Mouse (Mus musculus) forebrain, embryonic 12.5 days (tissue): ENCODE measurements around the gene Emx1. TPM values are rescaled to one million over a fixed set of nuclear protein-coding genes. Genes with fewer than 3 reads are reported as not detected.
A peak's percentile ranks its signal among the peaks of the same experiment; 100 is the strongest.

Source experiments
- ATAC-seq: fragments of 200-750 bp; cut with Nextera tagmentation; 2 replicates; pipeline ENCODE4 v1.8.0; 2017; ENCODE audit warnings: moderate TSS enrichment; ENCODE audit not compliant: low FRiP score
- H3K27ac ChIP-seq: fragments of 300-500 bp; sonication (generic); 2 replicates; pipeline ENCODE4 v1.5.1; 2016; ENCODE audit warnings: mild to moderate bottlenecking
- H3K27me3 ChIP-seq: fragments of 300-500 bp; sonication (generic); 2 replicates; pipeline ENCODE4 v1.6.1; 2016; ENCODE audit warnings: mild to moderate bottlenecking
- H3K36me3 ChIP-seq: fragments of 300-500 bp; sonication (generic); replicated peaks from 2 replicates; pipeline ENCODE4 v1.6.1; 2016; ENCODE audit warnings: mild to moderate bottlenecking
- H3K4me1 ChIP-seq: fragments of 300-500 bp; sonication (generic); 2 replicates; pipeline ENCODE4 v1.6.1; 2016
- H3K4me2 ChIP-seq: fragments of 300-500 bp; sonication (generic); 2 replicates; pipeline ENCODE4 v1.6.1; 2016; ENCODE audit warnings: mild to moderate bottlenecking, moderate library complexity
- H3K4me3 ChIP-seq: fragments of 300-500 bp; sonication (generic); replicated peaks from 2 replicates; pipeline ENCODE4 v1.5.1; 2016; ENCODE audit warnings: mild to moderate bottlenecking
- H3K9ac ChIP-seq: fragments of 300-500 bp; sonication (generic); 2 replicates; pipeline ENCODE4 v1.6.1; 2016; ENCODE audit warnings: mild to moderate bottlenecking
- H3K9me3 ChIP-seq: fragments of 300-500 bp; sonication (generic); 2 replicates; pipeline ENCODE4 v1.6.1; 2016
- WGBS: fragments of 180-500 bp; shearing (Covaris S2); methylation state at CpG from one replicate; pipeline ENCODE4 v1.1.7; 2016; 5-methylcytosine and 5-hydroxymethylcytosine counted together
- polyA plus RNA-seq: library from polyadenylated mRNA; unstranded; fragments of >200 nt; fragmentation: Nextera tagmentation; extraction: Ambion mirVana; gene quantifications from 2 replicates; pipeline ENCODE4 v1.2.1, GENCODE M21; 2016

The Emx1 gene
- polyA plus RNA-seq, 1 experiment from 2014 or later: 89.0 TPM

DNA sequence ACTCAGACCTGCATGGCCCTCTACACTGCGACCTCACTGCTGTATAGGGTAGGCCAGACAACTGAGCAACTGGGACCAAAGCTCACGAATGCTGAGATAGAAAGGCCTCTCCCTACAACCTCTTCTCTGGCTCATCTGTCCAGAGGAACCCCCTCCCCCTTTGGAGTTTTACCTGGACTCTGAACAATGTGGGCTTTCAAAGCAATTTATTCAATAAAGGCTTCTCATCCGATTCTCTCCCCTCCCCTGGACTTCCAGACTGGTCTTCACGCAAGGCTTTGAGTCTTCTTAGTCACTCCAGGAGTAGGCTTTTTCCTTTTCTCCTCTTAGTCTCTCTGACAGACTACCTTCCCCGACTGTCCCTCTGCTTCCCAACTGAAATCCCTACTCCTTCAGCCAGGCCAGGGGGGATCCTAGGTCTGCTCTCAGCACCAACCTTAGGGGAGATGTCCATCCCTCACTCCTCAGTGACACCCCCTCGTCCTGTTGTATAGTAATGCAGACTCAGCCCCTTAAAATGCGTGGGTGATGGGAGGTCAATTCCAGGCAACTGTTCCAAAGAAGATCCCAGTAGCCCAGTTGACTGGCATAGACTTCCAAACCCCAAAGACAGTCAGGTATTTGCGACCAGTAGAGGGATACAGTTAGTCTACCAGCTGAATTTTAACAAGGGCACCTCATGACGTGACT, 4.7 kb downstream of the Emx1 start:
- WGBS: 18% methylated on average over 9 of the region's 9 CpGs
- H3K4me1 ChIP-seq: peaks cover 42% of the 10 kb centered on the region

DNA sequence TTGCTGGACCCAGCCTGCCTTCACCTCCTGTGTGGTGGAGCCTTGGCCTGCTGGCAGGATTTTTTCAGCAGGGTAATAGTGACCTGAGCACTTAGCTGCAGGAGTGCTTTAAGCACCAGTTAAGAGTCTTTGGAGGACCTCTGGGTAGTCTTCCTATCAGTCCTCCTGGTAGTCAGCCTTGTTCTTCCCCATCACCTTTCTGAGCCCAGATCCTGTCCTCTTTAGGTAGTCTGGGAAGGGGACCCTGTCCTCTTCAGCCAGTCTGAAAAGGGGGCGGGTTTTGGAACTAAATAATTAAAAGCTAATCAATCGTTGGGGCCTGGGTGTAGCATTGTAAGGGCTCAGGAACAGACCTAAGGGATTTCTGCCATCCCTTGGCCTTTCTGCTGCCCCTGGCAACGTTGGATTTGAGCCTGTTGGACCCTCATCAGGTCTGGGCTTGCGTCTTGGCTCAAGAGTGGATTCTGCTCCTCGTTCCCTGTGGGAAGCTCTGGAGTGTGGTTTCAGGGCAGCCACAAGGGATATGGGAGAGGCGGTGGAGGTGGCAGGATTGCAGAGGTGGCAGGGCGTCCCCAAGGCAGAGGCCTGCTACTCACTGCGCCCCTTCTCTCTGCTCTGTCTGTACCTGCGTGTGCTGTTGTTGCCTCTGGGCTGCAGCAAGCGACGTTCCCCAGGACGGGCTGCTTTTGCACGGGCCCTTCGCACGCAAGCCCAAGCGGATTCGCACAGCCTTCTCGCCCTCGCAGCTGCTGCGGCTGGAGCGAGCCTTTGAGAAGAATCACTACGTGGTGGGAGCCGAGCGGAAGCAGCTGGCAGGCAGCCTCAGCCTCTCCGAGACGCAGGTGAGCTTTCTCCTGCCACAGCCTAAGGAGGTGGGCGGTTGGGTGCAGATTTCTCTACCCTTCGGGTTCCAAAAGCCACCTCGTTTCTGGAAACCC, 6.4 kb downstream of the Emx1 start:
- Histone ChIP-seq H3K9me3 (no peaks in the 10 kb centered on the region), H3K27ac (peak overlapping the region; percentile 68), H3K4me3 (peak overlapping the region; percentile 74), H3K27me3 (peaks cover 77% of the 10 kb centered on the region), H3K36me3 (peaks cover 12% of the 10 kb centered on the region; the same call in 1 of the 2 replicates), H3K4me2 (peak overlapping the region; percentile 93), H3K9ac (peak overlapping the region; percentile 88), H3K4me1 (peaks cover 25% of the 10 kb centered on the region)
- ATAC-seq: no peak
- WGBS: 6% methylated on average over 29 of the region's 29 CpGs

More for the DNA sequence above, 4.7 kb downstream of the Emx1 start:
- peak overlapping the region; percentile 74 for H3K4me3 ChIP-seq
- no peaks in the 10 kb centered on the region for H3K9me3 ChIP-seq
- H3K4me2 ChIP-seq: peak overlapping the region; percentile 93
- H3K27me3 ChIP-seq: peaks cover 91% of the 10 kb centered on the region
- H3K9ac ChIP-seq: peak overlapping the region; percentile 88
- no peak for ATAC-seq
- no peaks in the 10 kb centered on the region; the same call in 1 of the 2 replicates for H3K36me3 ChIP-seq
- no peak overlapping the region for H3K27ac ChIP-seq

GRCm38 (mm10) chr6:85197951-85198350, 10.7 kb downstream of the Emx1 start:
- 68% methylated on average over 2 of the region's 2 CpGs for WGBS
- ATAC-seq: no peak

DNA sequence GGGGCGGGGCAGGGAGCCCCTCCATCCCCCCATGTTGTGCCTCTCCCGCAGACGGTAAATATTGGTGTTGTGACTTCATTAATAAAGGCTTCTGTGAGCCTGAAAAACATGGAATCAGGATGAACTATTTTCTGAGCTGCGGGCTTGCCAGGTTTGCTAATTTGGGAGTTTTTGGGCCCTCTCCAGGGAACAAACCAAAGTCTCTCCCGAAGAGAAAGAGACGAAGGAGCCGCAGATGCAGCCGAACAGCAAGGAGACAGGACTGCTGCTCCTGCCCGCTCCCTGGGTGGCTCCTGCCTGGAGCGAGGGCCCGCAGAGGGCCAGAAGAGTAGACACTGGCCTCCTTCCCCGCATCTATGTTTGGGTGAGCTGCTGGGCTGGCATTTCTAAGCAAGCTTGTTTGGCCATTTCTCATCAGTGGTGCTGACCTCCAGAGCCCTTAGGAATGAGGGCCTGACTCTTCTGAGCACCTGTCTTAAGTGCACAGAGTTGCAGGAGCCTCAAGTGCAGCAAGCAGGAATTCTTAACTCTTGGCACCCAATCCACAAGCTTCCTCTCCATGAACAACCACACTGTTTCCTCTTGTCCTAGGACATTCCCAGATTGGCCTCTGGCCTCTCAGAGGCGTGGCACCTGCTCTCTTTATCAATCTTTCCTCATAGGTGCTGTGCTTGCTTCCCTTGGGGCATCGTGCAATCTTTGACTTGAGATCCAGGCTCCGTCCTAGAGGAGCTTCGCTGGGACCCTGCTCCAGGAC, 19.1 kb downstream of the Emx1 start:
- peaks cover 13% of the 10 kb centered on the region for H3K27me3 ChIP-seq
- H3K9me3 ChIP-seq: no peaks in the 10 kb centered on the region
- H3K4me1 ChIP-seq: peaks cover 13% of the 10 kb centered on the region; the same call in 1 of the 2 replicates
- no peak; the same call in 1 of the 2 replicates for ATAC-seq
- peaks cover 38% of the 10 kb centered on the region for H3K36me3 ChIP-seq
- H3K4me2 ChIP-seq: no peak overlapping the region
- H3K4me3 ChIP-seq: no peak overlapping the region
- no peak overlapping the region for H3K9ac ChIP-seq
- 35% methylated on average over 16 of the region's 16 CpGs for WGBS
- H3K27ac ChIP-seq: peak overlapping the region; percentile 54; the same call in 1 of the 2 replicates

More at GRCm38 (mm10) chr6:85197951-85198350, 10.7 kb downstream of the Emx1 start:
- Histone ChIP-seq H3K36me3 (peaks cover 26% of the 10 kb centered on the region), H3K27me3 (peaks cover 37% of the 10 kb centered on the region), H3K4me2 (no peak overlapping the region), H3K4me3 (no peak overlapping the region), H3K9ac (no peak overlapping the region), H3K9me3 (no peaks in the 10 kb centered on the region), H3K27ac (no peak overlapping the region), H3K4me1 (peaks cover 11% of the 10 kb centered on the region; the same call in 1 of the 2 replicates)

GRCm38 (mm10) chr6:85206939-85207285, 19.7 kb downstream of the Emx1 start:
- peak; percentile 51; the same call in 1 of the 2 replicates for ATAC-seq
- peaks cover 34% of the 10 kb centered on the region for H3K36me3 ChIP-seq
- WGBS: 42% methylated on average over 15 of the region's 15 CpGs
- H3K4me3 ChIP-seq: no peak overlapping the region
- peak overlapping the region; percentile 54; the same call in 1 of the 2 replicates for H3K27ac ChIP-seq
- H3K9me3 ChIP-seq: no peaks in the 10 kb centered on the region
- H3K9ac ChIP-seq: no peak overlapping the region
- H3K4me2 ChIP-seq: no peak overlapping the region
- H3K27me3 ChIP-seq: peaks cover 13% of the 10 kb centered on the region
- H3K4me1 ChIP-seq: peaks cover 13% of the 10 kb centered on the region; the same call in 1 of the 2 replicates

DNA sequence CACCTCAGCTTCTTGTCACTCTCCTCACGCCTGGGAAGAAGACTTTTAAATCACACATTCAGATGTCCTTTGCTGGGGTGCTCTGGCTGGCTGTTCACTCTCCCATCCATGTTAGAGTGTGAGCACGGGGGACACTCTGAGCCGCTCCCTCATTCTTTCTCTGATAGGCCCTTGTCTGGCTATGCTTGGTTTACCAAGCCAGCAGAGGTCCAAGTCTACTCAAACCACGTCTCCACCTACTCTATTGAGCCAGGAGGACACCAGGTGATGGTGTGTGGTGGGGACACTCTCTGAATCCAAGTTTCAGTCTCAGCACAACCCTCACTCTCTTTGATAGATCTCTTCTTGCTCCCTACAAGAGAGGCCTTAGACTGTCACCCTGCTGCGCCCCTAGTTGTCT, 20.1 kb downstream of the Emx1 start:
- H3K9me3 ChIP-seq: no peaks in the 10 kb centered on the region
- no peak overlapping the region for H3K4me2 ChIP-seq
- H3K36me3 ChIP-seq: peaks cover 33% of the 10 kb centered on the region
- peak overlapping the region; percentile 54; the same call in 1 of the 2 replicates for H3K27ac ChIP-seq
- no peak overlapping the region for H3K4me3 ChIP-seq
- peaks cover 13% of the 10 kb centered on the region for H3K27me3 ChIP-seq
- no peak overlapping the region for H3K9ac ChIP-seq
- peaks cover 13% of the 10 kb centered on the region; the same call in 1 of the 2 replicates for H3K4me1 ChIP-seq
- no peak for ATAC-seq
- WGBS: 71% methylated on average over 5 of the region's 5 CpGs

DNA sequence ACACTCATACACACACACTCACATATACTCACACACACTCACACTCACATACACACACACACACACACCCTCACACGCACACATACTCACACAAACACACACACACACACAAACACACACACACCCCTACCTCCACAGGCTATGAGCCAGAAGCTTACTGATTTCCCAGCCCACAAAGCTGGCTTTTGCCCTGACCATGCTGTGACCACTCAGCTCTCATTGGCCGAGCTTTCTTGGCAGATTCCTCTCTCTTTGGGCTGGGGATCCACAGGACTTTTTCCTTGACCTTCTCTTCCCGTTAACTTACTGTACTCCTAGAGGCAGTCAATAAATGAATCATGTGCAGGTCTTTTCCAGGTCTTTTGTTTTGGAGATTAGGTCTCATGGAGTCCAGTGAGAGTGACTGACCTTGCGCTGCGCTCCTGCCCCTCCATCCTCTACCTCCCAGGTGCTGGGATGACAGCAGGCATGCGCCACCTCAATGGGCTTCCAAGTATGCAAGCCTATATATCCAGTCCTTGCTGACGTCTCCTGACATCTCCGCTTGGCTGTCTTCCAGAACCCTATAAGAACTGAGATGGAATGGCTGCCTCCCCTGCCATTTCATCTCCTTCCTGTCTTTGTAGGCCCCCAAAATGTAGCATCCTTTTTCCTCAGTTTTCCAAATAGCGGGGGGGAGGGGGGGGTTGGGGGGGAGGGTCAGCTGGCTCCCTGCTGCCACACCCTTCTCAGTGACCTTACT, 22.2 kb downstream of the Emx1 start:
- H3K36me3 ChIP-seq: peaks cover 18% of the 10 kb centered on the region
- no peak overlapping the region for H3K4me2 ChIP-seq
- H3K27me3 ChIP-seq: peaks cover 13% of the 10 kb centered on the region
- ATAC-seq: no peak
- peaks cover 13% of the 10 kb centered on the region; the same call in 1 of the 2 replicates for H3K4me1 ChIP-seq
- WGBS: 79% methylated on average over 9 of the region's 9 CpGs
- no peaks in the 10 kb centered on the region for H3K9me3 ChIP-seq
- no peak overlapping the region for H3K9ac ChIP-seq
- no peak overlapping the region for H3K4me3 ChIP-seq
- no peak overlapping the region for H3K27ac ChIP-seq

DNA sequence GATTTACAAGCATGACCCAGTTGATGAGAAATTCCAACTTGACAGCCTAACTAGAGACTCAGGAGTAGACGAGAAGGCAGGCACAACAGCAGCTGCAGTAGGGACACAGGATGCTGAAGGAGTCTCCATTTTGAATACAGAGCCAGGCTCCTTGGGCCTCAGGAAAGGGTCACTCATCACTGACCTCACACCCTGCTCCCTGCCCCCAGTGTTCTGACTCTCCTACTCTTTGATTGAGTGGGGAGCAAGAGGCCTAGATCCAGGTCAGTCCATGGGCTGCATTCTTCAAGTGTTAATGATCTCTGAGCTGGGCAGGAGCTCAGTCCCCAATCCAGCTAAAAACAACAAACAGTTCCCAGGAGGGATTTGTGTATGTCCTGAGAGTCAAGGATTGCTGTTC, 23.4 kb downstream of the Emx1 start:
- Histone ChIP-seq H3K4me1 (peaks cover 17% of the 10 kb centered on the region; the same call in 1 of the 2 replicates), H3K36me3 (peaks cover 5% of the 10 kb centered on the region; the same call in 1 of the 2 replicates), H3K4me2 (no peak overlapping the region), H3K4me3 (no peak overlapping the region), H3K27ac (no peak overlapping the region), H3K27me3 (peaks cover 13% of the 10 kb centered on the region), H3K9ac (no peak overlapping the region), H3K9me3 (no peaks in the 10 kb centered on the region)
- 52% methylated on average over 1 of the region's 1 CpGs for WGBS
- no peak for ATAC-seq

- H3K27ac ChIP-seq: no peak overlapping the region
- H3K4me3 ChIP-seq: no peak overlapping the region
- WGBS: 57% methylated on average over 4 of the region's 4 CpGs
- no peaks in the 10 kb centered on the region for H3K36me3 ChIP-seq
- no peak overlapping the region for H3K4me2 ChIP-seq
- H3K9ac ChIP-seq: no peak overlapping the region
- H3K4me1 ChIP-seq: peaks cover 31% of the 10 kb centered on the region
- no peaks in the 10 kb centered on the region; the same call in 1 of the 2 replicates for H3K27me3 ChIP-seq
- no peaks in the 10 kb centered on the region for H3K9me3 ChIP-seq
- no peak; the same call in 1 of the 2 replicates for ATAC-seq
Measured at GRCm38 (mm10) chr6:85218251-85218650, 31.0 kb downstream of the Emx1 start.

- H3K4me3 ChIP-seq: no peak overlapping the region
- H3K4me2 ChIP-seq: no peak overlapping the region
- no peaks in the 10 kb centered on the region for H3K9me3 ChIP-seq
- peak; percentile 42; the same call in 1 of the 2 replicates for ATAC-seq
- H3K36me3 ChIP-seq: no peaks in the 10 kb centered on the region
- H3K9ac ChIP-seq: peak overlapping the region; percentile 21; the same call in 1 of the 2 replicates
- H3K27me3 ChIP-seq: no peaks in the 10 kb centered on the region; the same call in 1 of the 2 replicates
- 45% methylated on average over 5 of the region's 5 CpGs for WGBS
- H3K27ac ChIP-seq: peak overlapping the region; percentile 77
- H3K4me1 ChIP-seq: peaks cover 37% of the 10 kb centered on the region
Measured at GRCm38 (mm10) chr6:85218684-85219445, 31.6 kb downstream of the Emx1 start.
